Mouse (Mus musculus): ENCODE results near the gene Snx18.

Gene Snx18

GRCm38 (mm10) chr13:113569526-113569925, 48.8 kb downstream of the Snx18 start:
- in situ Hi-C loops (cut with MboI, MseI): no loop called here

DNA sequence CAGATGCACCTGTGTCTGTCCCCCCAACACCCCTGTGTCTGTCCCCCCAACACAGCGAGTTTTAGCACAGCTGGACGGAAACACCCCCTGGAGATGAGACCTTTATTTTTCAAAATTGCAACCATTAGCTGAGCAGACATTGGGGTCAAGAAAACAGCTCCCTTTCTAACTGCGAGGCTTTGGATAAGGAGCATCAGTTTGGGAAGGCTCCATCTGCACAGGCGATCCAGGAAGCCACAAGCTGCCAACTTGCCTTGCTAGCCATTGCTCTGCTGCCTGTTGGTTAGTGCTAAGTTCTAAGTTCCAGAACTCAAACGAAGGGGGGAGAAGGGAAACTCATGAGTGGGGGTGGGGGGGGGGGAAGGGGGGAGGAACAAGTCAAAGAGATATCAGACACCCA, 51.4 kb downstream of the Snx18 start:
- in situ Hi-C loops (cut with MboI, MseI): no loop called here

- in situ Hi-C loops (cut with MboI, MseI): no loop called here
Observed at GRCm38 (mm10) chr13:113566411-113566810, 52.0 kb downstream of the Snx18 start.

GRCm38 (mm10) chr13:113559646-113560045, 58.7 kb downstream of the Snx18 start:
- in situ Hi-C loops (cut with MboI, MseI): no loop called here

GRCm38 (mm10) chr13:113556538-113556937, 61.8 kb downstream of the Snx18 start:
- in situ Hi-C loops (cut with MboI, MseI): no loop called here

- in situ Hi-C loops (cut with MboI, MseI): no loop called here
Observed at GRCm38 (mm10) chr13:113555226-113555625, 63.1 kb downstream of the Snx18 start.

DNA sequence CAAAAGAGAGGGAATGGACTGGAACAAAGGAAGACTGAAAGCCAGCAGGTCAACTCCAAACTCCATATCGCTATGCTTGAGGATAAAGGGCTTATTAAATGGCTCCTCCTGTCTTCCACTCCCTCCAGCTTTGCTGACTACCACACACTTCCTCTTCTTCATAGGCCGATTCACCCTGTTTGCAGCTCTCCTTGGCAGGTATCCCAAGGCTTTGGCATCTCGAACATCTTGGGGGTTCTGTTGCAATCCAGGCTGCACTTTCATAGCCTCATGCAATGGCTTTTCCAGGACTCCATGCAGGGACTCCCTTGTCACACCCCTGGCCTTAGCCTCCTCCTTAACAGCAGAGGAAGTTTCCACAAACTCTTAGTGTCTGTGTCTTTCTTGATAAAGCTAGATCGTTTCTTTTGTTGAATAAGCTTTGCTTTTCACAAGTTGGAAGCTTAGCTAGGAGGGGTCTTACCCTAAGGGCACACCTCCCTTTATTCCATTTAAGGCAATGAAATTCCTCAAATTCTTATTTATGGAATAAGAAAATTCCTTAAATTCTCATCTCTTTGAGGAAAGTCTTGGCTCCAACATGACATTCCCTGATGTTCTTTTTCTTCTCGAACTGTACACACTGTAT, 64.6 kb downstream of the Snx18 start:
- in situ Hi-C loops (cut with MboI, MseI): no loop called here

DNA sequence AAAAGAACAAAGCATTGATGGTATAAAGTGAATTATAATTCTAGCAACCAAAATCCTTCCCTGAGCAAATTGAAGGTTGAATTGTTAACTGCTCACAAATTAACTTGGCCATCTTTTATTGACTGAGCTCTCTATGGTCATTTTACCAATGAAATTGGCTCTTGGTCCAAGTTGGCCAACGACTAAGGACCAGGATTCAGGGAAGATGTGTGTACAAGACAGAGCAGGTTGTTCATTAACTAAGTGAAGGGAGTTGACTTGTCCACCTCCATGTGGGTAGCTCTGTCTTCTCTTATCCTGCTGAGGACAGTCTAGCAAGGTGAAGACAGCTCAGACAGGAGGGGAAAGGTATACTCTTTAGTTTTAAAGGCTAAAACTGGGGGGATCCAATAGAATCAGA, 66.0 kb downstream of the Snx18 start:
- in situ Hi-C loops (cut with MboI, MseI): no loop called here

DNA sequence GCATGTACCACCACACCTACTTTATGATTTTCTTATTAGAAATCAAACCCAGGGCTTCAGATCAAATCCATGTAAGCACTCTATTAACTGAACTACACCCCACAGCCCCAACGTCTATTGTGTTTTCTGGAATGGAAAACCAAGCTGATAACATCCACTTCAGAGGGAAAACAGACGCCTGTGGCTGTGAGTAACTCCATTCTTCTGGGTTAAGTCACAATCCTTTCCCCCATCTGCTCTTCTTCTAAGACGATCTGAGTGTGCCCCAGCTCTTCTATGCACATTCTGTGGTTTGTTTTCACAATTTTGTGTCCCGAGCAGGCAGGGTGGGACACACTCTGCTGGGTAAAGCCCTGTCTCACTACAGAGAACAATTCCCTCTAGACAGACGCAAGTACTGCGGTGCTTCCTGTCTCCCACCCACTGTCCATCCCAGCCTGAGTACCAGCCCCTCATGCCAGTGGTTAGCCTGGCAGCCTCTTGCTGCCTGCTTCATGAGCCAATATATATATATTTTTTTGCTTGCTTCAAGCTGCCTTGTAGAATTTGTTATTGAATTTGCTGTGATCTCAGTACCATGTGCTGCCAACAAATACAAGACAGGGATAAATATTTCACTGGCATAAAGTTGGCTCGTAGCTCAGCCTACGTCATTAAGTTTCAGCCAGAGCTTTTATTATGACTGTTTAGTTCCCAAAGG, 67.3 kb downstream of the Snx18 start:
- in situ Hi-C loops (cut with MboI, MseI): no loop called here

DNA sequence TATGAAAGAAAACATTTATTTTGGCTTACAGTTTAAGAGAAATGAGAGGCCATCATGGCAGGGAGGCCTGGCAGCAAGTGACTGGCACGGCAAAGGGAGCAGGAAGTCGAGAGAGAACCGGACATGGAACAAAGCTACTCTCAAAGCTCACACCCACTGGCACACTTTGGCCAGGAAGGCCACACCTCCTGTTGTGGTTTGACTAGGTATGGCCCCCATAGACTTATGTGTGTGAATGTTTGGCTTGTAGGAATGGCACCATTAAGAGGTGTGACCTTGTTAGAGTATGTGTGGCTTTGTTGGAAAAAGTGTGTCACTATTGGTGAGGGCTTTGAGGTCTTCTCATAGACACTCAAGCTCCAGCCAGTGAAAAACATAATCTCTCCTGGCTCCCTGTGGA, 69.3 kb downstream of the Snx18 start:
- in situ Hi-C loops (cut with MboI, MseI): no loop called here

- in situ Hi-C loops (cut with MboI, MseI): no loop called here
Observed at GRCm38 (mm10) chr13:113547807-113548426, 70.4 kb downstream of the Snx18 start.

GRCm38 (mm10) chr13:113542374-113542773, 76.0 kb downstream of the Snx18 start:
- in situ Hi-C loops (cut with MboI, MseI): no loop called here

All from T-helper 1 cell (primary cell).